ENCODE assay signal across 13 mouse cellular contexts in the genomic region with DNA sequence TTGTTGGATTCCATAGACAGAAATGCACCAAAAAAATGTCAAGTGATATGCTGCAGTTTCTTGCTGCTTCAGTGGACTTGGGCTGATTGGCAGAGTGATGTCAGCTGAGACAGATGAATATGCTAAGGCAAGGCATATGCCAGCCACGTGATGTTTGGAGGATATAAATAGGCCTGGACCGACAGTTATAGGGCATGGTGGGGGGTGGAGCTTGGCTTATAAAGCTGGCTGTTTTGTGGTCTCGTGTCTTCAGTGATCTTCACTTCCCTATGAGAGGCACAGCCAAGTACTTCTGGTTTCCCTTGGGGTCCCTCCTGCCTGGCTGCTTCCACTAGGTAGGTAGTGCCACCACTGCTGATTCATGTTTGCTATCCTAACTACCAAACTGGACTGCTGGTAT. TPM values are rescaled to one million over a fixed set of nuclear protein-coding genes. Genes with fewer than 3 reads are reported as not detected.
A peak's percentile ranks its signal among the peaks of the same experiment; 100 is the strongest.
DNase-seq lines count a peak whose midpoint lies in the region; ATAC-seq and TF ChIP-seq lines count a peak whose summit lies in the region.
"Had no signal": no experiment of that assay in that cellular context is flagged by ENCODE, and none has a peak within 500 bp of the region (broad histone marks: within the 10 kb centered on the region; RNA-seq: fewer than 3 reads in every experiment).

No protein-coding gene starts in this region.

- ATAC-seq in heart, postnatal 0 days (ENCODE audit: insufficient read depth, low read depth) = 0 out of 2 replicates have a peak, but pooled peaks have one; percentile 8
- ATAC-seq in erythroblast, adult 5-6 weeks (replicated peaks; ENCODE audit: low FRiP score, poor library complexity, severe bottlenecking) = no peak
- ATAC-seq: forebrain, postnatal 0 days had no signal

- H3K9ac ChIP-seq in heart, postnatal 0 days (replicated peaks; ENCODE audit: low read depth, low read length) = no peak overlapping the region
- H3K9ac ChIP-seq: embryonic facial prominence, embryonic 13.5 days; forebrain, postnatal 0 days; limb, embryonic 13.5 days had no signal

- TF ChIP-seq CTCF in heart, postnatal 0 days (IDR thresholded peaks at IDR 0.05; ENCODE audit: low read depth) = no peak

- no peak for TF ChIP-seq EP300 in heart, postnatal 0 days (IDR thresholded peaks at IDR 0.05; ENCODE audit: low read depth)

- no peak overlapping the region for H3K4me3 ChIP-seq in heart, postnatal 0 days (ENCODE audit: low read depth, low read length)
- H3K4me3 ChIP-seq: embryonic facial prominence, embryonic 13.5 days; limb, embryonic 13.5 days had no signal

- H3K9me3 ChIP-seq in heart, postnatal 0 days (replicated peaks; ENCODE audit: control insufficient read depth, low read length) = 0 out of 2 replicates have a peak, but pooled peaks cover 3% of the 10 kb centered on the region

- no peaks in the 10 kb centered on the region for H3K36me3 ChIP-seq in heart, postnatal 0 days (replicated peaks; ENCODE audit: control insufficient read depth, insufficient read depth, low read length)

- 51% methylated on average over 3 of the region's 3 CpGs for WGBS in heart, postnatal 0 days

- peaks cover 20% of the 10 kb centered on the region for H3K4me1 ChIP-seq in heart, postnatal 0 days (ENCODE audit: control insufficient read depth, insufficient read depth)

- DNase-seq in layer of hippocampus, adult 11-12 months (ENCODE audit: low spot score) = peak; percentile 35
- no peak for DNase-seq in layer of hippocampus, postnatal 36 days
- DNase-seq in MEL-GATA-1-ER (ENCODE audit: extremely low read depth, low read depth) = peak; percentile 83
- peak; percentile 40 for DNase-seq in heart, postnatal 0 days (ENCODE audit: low spot score)
- DNase-seq in skeletal muscle tissue, adult 2 months (ENCODE audit: low read depth, low spot score) = peak; percentile 85
- DNase-seq in cerebellum, adult 11-12 months = no peak
- no peak for DNase-seq in cerebellum, postnatal 4 days (ENCODE audit: low spot score in 2 of 2)
- DNase-seq: forebrain, postnatal 0 days; right cerebral cortex, adult 18-20 months had no signal

- peak overlapping the region; percentile 49 for H3K27ac ChIP-seq in heart, postnatal 0 days (ENCODE audit: low read depth)
- H3K27ac ChIP-seq: embryonic facial prominence, embryonic 13.5 days; limb, embryonic 13.5 days; stomach, postnatal 0 days had no signal

- no peak overlapping the region for H3K4me2 ChIP-seq in heart, postnatal 0 days (ENCODE audit: low read depth, low read length)
- H3K4me2 ChIP-seq: embryonic facial prominence, embryonic 13.5 days; limb, embryonic 13.5 days had no signal

- H3K27me3 ChIP-seq in heart, postnatal 0 days (ENCODE audit: control insufficient read depth, insufficient read depth, low read length) = no peaks in the 10 kb centered on the region
- H3K27me3 ChIP-seq: embryonic facial prominence, embryonic 13.5 days; limb, embryonic 13.5 days had no signal

RNA-seq across cellular contexts. Expression of a gene that starts 2.2 kb away (rescaled TPM):
- 10 to 100 TPM; 19.7 to 23.5 TPM for total RNA-seq in layer of hippocampus, postnatal 36 days (2021)
- total RNA-seq in heart, postnatal 0 days (2014; rRNA removed; ENCODE audit: low replicate concordance) = 16.1 and 20.6 TPM in 2 replicates
- 18.1 and 18.9 TPM in 2 replicates for polyA plus RNA-seq in heart, postnatal 0 days (2015; fragmentation: Nextera tagmentation; extraction: Ambion mirVana)
- total RNA-seq in erythroblast, adult 5-6 weeks (2015; ENCODE audit: low replicate concordance) = 11.9 and 14.6 TPM in 2 replicates
- 6.1 and 13.0 TPM in 2 replicates for total RNA-seq in erythroblast, adult 5-6 weeks (2017; ENCODE audit: low replicate concordance)

RNA-seq across cellular contexts. Expression of a gene that starts 44.8 kb away (rescaled TPM):
- 10 to 100 TPM; 58.2 to 70.7 TPM for total RNA-seq in layer of hippocampus, postnatal 36 days (2021)
- 5.6 and 40.2 TPM in 2 replicates for total RNA-seq in heart, postnatal 0 days (2014; rRNA removed; ENCODE audit: low replicate concordance)
- 37.3 and 40.8 TPM in 2 replicates for polyA plus RNA-seq in heart, postnatal 0 days (2015; fragmentation: Nextera tagmentation; extraction: Ambion mirVana)
- total RNA-seq in erythroblast, adult 5-6 weeks (2015; ENCODE audit: low replicate concordance) = not detected in 2 replicates
- 1.5 and 3.1 TPM in 2 replicates for total RNA-seq in erythroblast, adult 5-6 weeks (2017; ENCODE audit: low replicate concordance)

RNA-seq across cellular contexts. Expression of a gene that starts 57.3 kb away (rescaled TPM):
- 100 to 1,000 TPM; 125 to 138 TPM for total RNA-seq in layer of hippocampus, postnatal 36 days (2021)
- total RNA-seq in heart, postnatal 0 days (2014; rRNA removed; ENCODE audit: low replicate concordance) = 1.9 and 4.3 TPM in 2 replicates
- 0.29 and 0.33 TPM in 2 replicates for polyA plus RNA-seq in heart, postnatal 0 days (2015; fragmentation: Nextera tagmentation; extraction: Ambion mirVana)
- 0.58 and 2.3 TPM in 2 replicates for total RNA-seq in erythroblast, adult 5-6 weeks (2015; ENCODE audit: low replicate concordance)
- total RNA-seq in erythroblast, adult 5-6 weeks (2017; ENCODE audit: low replicate concordance) = 0.42 and 0.68 TPM in 2 replicates

Comparison
In these comparisons a context has a peak if more than half of its experiments do, and no peak if none do; other contexts are left out.
1. DNase-seq: peak in layer of hippocampus, adult 11-12 months (single experiment), MEL-GATA-1-ER (single experiment), heart, postnatal 0 days (single experiment) and skeletal muscle tissue, adult 2 months (single experiment); none in layer of hippocampus, postnatal 36 days (0 of 2), cerebellum, adult 11-12 months (single experiment) and cerebellum, postnatal 4 days (0 of 2).
2. RNA of a gene that starts 57.3 kb away (total RNA-seq): 125 to 138 TPM in layer of hippocampus, postnatal 36 days; 1.9 to 4.3 TPM in heart, postnatal 0 days and 0.42 to 2.3 TPM in erythroblast, adult 5-6 weeks; every median in the first group is over 10 times any median in the second.